Mouse (Mus musculus): Measurements from ENCODE around the gene Mad1l1.

DNA sequence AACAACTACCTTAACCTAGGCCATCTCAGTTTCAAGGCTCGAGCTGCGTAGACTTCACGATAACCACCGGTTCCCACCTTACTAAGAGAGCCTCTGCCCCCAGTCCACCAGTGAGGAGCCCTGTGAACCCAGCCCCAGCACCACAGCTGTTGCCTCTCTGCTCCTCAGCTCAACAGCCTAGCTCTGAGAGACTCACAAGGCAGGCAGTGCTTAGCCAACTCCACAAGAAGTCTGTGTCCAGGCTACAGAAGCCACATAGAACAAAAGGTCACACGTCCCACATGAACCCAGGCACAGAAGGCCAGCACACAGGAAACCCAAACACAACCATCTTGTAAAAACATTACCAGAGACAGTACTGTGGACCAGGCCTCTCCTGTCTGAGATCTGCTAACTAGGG is 62.7 kb downstream of the Mad1l1 start:
- TF ChIP-seq POLR2A (IDR thresholded peaks at IDR 0.05; ENCODE audit: low read depth, low read length) (no peak), CTCF (IDR thresholded peaks at IDR 0.05; ENCODE audit: borderline replicate concordance, insufficient read depth, low read length) (no peak)

Measured in embryonic fibroblast, embryonic 13.5 days (primary cell).